ENCODE assay signal across 21 mouse cellular contexts in genomic region chr17:79653171-79653570, GRCm38 (mm10).
"Had no signal": no experiment of that assay in that cellular context is flagged by ENCODE, and none has a peak within 500 bp of the region (broad histone marks: within the 10 kb centered on the region; RNA-seq: fewer than 3 reads in every experiment).

No protein-coding gene starts in this region.

- H3K9me3 ChIP-seq: heart, embryonic 10.5 days; heart, embryonic 12.5 days; hindbrain, embryonic 10.5 days; hindbrain, embryonic 12.5 days; intestine, embryonic 15.5 days; limb, embryonic 13.5 days; limb, embryonic 15.5 days; liver, embryonic 12.5 days had no signal

- H3K4me3 ChIP-seq: gastrocnemius, adult 2 months; heart, embryonic 10.5 days; heart, embryonic 12.5 days; hindbrain, embryonic 10.5 days; hindbrain, embryonic 12.5 days; intestine, embryonic 15.5 days; layer of hippocampus, adult 2 months; left cerebral cortex, adult 2 months; limb, embryonic 13.5 days; limb, embryonic 15.5 days; liver, embryonic 12.5 days had no signal

- H3K36me3 ChIP-seq: hindbrain, embryonic 10.5 days; hindbrain, embryonic 12.5 days; intestine, embryonic 15.5 days; limb, embryonic 13.5 days; limb, embryonic 15.5 days; liver, embryonic 12.5 days had no signal

- H3K4me1 ChIP-seq: hindbrain, embryonic 10.5 days; hindbrain, embryonic 12.5 days; intestine, embryonic 15.5 days; limb, embryonic 13.5 days; limb, embryonic 15.5 days; liver, embryonic 12.5 days had no signal

- H3K27me3 ChIP-seq: heart, embryonic 12.5 days; hindbrain, embryonic 12.5 days; intestine, embryonic 15.5 days; limb, embryonic 13.5 days; limb, embryonic 15.5 days; liver, embryonic 12.5 days had no signal

- DNase-seq: gastrocnemius, adult 2 months; gastrocnemius, postnatal 10 days; gastrocnemius, postnatal 25 days; heart, adult 18-20 months; heart, postnatal 10 days; heart, postnatal 4 days; kidney, adult 18-20 months; kidney, adult 8-10 months; kidney, postnatal 10 days; kidney, postnatal 25 days; kidney, postnatal 4 days had no signal
